Mouse (Mus musculus) kidney, adult 2 months (tissue): ENCODE results near the gene Actr8. TPM values are rescaled to one million over a fixed set of nuclear protein-coding genes. Genes with fewer than 3 reads are reported as not detected.

Experiments
- DNase-seq: peaks from one replicate; pipeline ENCODE4 v3.0.0; 2021
- H3K27ac ChIP-seq: fragments of 200-500 bp; 2 replicates; pipeline ENCODE4 v1.5.1; 2012; ENCODE audit warnings: low read depth, low read length, control low read depth, inconsistent platforms; ENCODE audit not compliant: insufficient read depth
- H3K27me3 ChIP-seq: fragments of 200-500 bp; replicated peaks from 2 replicates; pipeline ENCODE4 v1.6.1; 2012; ENCODE audit warnings: mild to moderate bottlenecking, moderate library complexity, low read length, inconsistent platforms; ENCODE audit not compliant: control insufficient read depth, insufficient read depth
- H3K36me3 ChIP-seq: fragments of 200-500 bp; 2 replicates; pipeline ENCODE4 v1.6.1; 2012; ENCODE audit warnings: mild to moderate bottlenecking, moderate library complexity, low read length, inconsistent platforms; ENCODE audit not compliant: control insufficient read depth, insufficient read depth
- H3K4me1 ChIP-seq: fragments of 200-500 bp; 2 replicates; pipeline ENCODE4 v1.6.1; 2011; ENCODE audit warnings: low read length; ENCODE audit not compliant: control insufficient read depth, insufficient read depth
- H3K4me3 ChIP-seq: fragments of 200-500 bp; 2 replicates; pipeline ENCODE4 v1.5.1; 2011; ENCODE audit warnings: mild to moderate bottlenecking, low read depth, low read length, control low read depth; ENCODE audit not compliant: insufficient read depth
- CTCF ChIP-seq: fragments of 200-500 bp; conservative IDR thresholded peaks from 2 replicates; pipeline ENCODE4 v1.5.1; 2011; ENCODE audit warnings: low read depth, mild to moderate bottlenecking, control low read depth, low read length, moderate library complexity, mixed read lengths; ENCODE audit not compliant: insufficient read depth, insufficient read length
- POLR2A ChIP-seq: fragments of 200-500 bp; IDR thresholded peaks from one replicate; pipeline ENCODE4 v1.6.1; 2011; ENCODE audit warnings: low read depth, low read length, control low read depth
- WGBS: fragments of 180-500 bp; shearing (Covaris S2); methylation state at CpG from one replicate; pipeline ENCODE4 v1.1.7; 2018; 5-methylcytosine and 5-hydroxymethylcytosine counted together
- polyA plus RNA-seq: library from polyadenylated mRNA; depleted of rRNA; stranded (reverse); fragments of >200 nt; gene quantifications from 2 replicates; pipeline ENCODE4 v1.2.3, GENCODE M21; 2012; rRNA removed

Actr8 gene
- polyA plus RNA-seq, 1 experiment: 22.2 TPM

DNA sequence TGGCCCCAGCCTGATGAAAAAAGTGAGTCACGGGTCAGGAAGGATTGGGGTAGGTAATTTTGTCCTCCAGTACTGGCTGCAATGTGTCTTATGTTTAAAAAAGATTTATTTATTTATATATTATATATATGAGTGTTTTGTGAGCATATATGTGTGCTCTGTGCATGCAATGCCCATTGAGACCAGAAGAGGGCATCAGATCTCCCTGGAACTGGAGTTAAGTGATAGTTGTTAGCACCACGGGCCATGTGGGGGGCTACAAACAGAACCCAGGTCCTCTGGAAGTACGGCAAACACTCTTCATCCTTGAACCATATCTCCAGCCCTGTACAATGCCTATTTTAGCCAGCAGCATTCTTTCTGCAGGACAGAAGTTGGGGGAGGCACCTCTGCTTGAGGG is 69.9 kb downstream of the Actr8 start:
- TF ChIP-seq POLR2A: no peak
- TF ChIP-seq CTCF: no peak
- Histone ChIP-seq H3K4me1 (peaks cover 18% of the 10 kb centered on the region), H3K4me3 (no peak overlapping the region), H3K27me3 (no peaks in the 10 kb centered on the region), H3K36me3 (no peaks in the 10 kb centered on the region), H3K27ac (no peak overlapping the region)
- DNase-seq: no peak
- 94% methylated on average over 3 of the region's 3 CpGs for WGBS

DNA sequence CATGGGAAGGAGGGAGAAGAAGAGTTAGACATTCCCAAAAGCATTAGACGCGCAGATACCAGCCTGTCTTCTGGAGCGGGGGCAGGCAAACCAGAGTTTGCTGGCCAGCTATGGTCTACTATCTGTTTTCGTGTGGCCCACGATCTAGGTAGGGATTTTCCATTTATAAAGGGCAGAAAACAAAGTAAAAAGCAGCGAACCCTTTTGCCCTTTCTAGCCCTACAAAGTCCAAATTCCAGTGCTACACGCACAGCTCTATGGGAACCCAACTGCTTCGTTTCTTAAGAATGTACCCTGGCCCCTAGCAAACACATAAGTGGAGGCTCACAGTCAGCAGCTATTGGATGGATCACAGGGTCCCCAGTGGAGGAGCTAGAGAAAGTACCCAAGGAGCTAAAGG is 72.1 kb downstream of the Actr8 start:
- no peak for TF ChIP-seq POLR2A
- TF ChIP-seq CTCF: no peak
- H3K4me3 ChIP-seq: no peak overlapping the region
- peaks cover 18% of the 10 kb centered on the region for H3K4me1 ChIP-seq
- peak overlapping the region; percentile 81 for H3K27ac ChIP-seq
- peak; percentile 75 for DNase-seq
- no peaks in the 10 kb centered on the region for H3K36me3 ChIP-seq
- WGBS: 64% methylated on average over 8 of the region's 8 CpGs
- no peaks in the 10 kb centered on the region for H3K27me3 ChIP-seq

DNA sequence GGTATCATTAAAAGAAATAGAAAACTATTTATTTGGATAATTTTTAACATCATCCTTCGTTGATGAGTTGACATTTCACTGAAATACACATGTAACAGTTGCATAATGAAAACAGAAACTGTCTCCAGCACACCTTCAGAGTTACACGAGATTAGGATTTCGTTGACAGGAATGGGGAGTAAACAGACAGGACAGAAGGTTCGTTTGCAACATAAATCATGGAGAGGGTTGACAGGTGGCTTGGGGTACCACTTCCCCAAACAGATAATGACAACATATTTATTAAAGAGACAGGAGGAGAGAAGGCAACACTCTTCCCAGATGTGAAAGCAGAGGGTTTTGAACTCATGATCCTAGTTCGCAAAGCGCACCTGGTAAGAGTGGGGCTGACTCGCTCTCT is 76.8 kb downstream of the Actr8 start:
- no peak overlapping the region for H3K4me3 ChIP-seq
- H3K27me3 ChIP-seq: no peaks in the 10 kb centered on the region
- no peak for DNase-seq
- no peak for TF ChIP-seq POLR2A
- no peak for TF ChIP-seq CTCF
- H3K4me1 ChIP-seq: peaks cover 7% of the 10 kb centered on the region; the same call in 1 of the 2 replicates
- WGBS: 61% methylated on average over 7 of the region's 7 CpGs
- no peaks in the 10 kb centered on the region for H3K36me3 ChIP-seq
- no peak overlapping the region for H3K27ac ChIP-seq

Other genes starting within 250 kb of the Actr8 start
- gene Selenok, start 10.0 kb upstream of the Actr8 start, polyA plus RNA-seq: 49.4 and 68.3 TPM in 2 replicates
- gene Il17rb, start 30.6 kb downstream of the Actr8 start, polyA plus RNA-seq: 6.7 and 7.3 TPM in 2 replicates
- 112 and 135 TPM in 2 replicates for gene Chdh, start 30.7 kb downstream of the Actr8 start, polyA plus RNA-seq